Comparison of ENCODE assay signal across 8 mouse cellular contexts in genomic region chr7:122015105-122015504, GRCm38 (mm10). TPM values are rescaled to one million over a fixed set of nuclear protein-coding genes. Genes with fewer than 3 reads are reported as not detected.
A peak's percentile ranks its signal among the peaks of the same experiment; 100 is the strongest.
DNase-seq lines count a peak whose midpoint lies in the region; ATAC-seq and TF ChIP-seq lines count a peak whose summit lies in the region.

No protein-coding gene starts in this region.

- 38% methylated on average over 8 of the region's 8 CpGs for WGBS in limb, embryonic 14.5 days

- ATAC-seq in limb, embryonic 14.5 days (ENCODE audit: low FRiP score, low read depth), result peak; percentile 74
- no peak for ATAC-seq in inflammation-experienced regulatory T-cells, adult 6 months

- intact Hi-C loops in heart, postnatal 36 days (cut with DNase I), result no loop called here

- no peaks in the 10 kb centered on the region for H3K27me3 ChIP-seq in limb, embryonic 14.5 days (ENCODE audit: control insufficient read depth, insufficient read depth, low read length)

- peaks cover 32% of the 10 kb centered on the region for H3K4me1 ChIP-seq in limb, embryonic 14.5 days (ENCODE audit: control insufficient read depth, insufficient read depth, low read length)

- H3K4me2 ChIP-seq in limb, embryonic 14.5 days (replicated peaks; ENCODE audit: low read depth, low read length, severe bottlenecking), result no peak overlapping the region

- peak; percentile 50 for TF ChIP-seq CTCF in layer of hippocampus, adult 2 months (conservative IDR thresholded peaks at IDR 0.05)

- no peak for TF ChIP-seq POLR2A in limb, embryonic 14.5 days (IDR thresholded peaks at IDR 0.05; ENCODE audit: borderline replicate concordance, extremely low read depth, insufficient read depth, insufficient read length)

- H3K9ac ChIP-seq in limb, embryonic 14.5 days (ENCODE audit: low read depth, low read length, severe bottlenecking), result no peak overlapping the region

- no peak overlapping the region for H3K4me3 ChIP-seq in layer of hippocampus, adult 2 months
- H3K4me3 ChIP-seq in limb, embryonic 14.5 days (replicated peaks; ENCODE audit: low read length), result no peak overlapping the region

- DNase-seq in layer of hippocampus, adult 2 months (ENCODE audit: low spot score in 2 of 2), result no peak
- DNase-seq in layer of hippocampus, adult 8-10 months (ENCODE audit: low spot score in 2 of 2), result no peak
- DNase-seq in embryo, embryonic 11 days, result peak; percentile 66
- peak; percentile 46 to 47 for DNase-seq in heart, postnatal 36 days
- peak; percentile 56 for DNase-seq in limb, embryonic 14.5 days (ENCODE audit: low spot score)
- peak; percentile 60 for DNase-seq in retina, embryonic 14.5 days (ENCODE audit: low spot score)
- DNase-seq in cerebellum, postnatal 4 days (ENCODE audit: low spot score in 2 of 2), result no peak

- no peak overlapping the region for H3K27ac ChIP-seq in layer of hippocampus, adult 2 months
- H3K27ac ChIP-seq in limb, embryonic 14.5 days (replicated peaks; ENCODE audit: low read depth, low read length), result 0 out of 2 replicates have a peak overlapping the region, but pooled peaks have one; percentile 27

- H3K36me3 ChIP-seq in limb, embryonic 14.5 days (ENCODE audit: control insufficient read depth, insufficient read depth, low read length), result peaks cover 26% of the 10 kb centered on the region

- no peaks in the 10 kb centered on the region for H3K9me3 ChIP-seq in limb, embryonic 14.5 days (ENCODE audit: control insufficient read depth, low read length)

RNA-seq across cellular contexts. Expression of gene Gga2, which starts 5.9 kb away (rescaled TPM):
- 10 to 100 TPM; 29.9 to 32.5 TPM for total RNA-seq in layer of hippocampus, adult 2 months (2021)
- 10 to 100 TPM; 30.5 to 42.7 (median 33.3) TPM for total RNA-seq in layer of hippocampus, adult 8-10 months (2022)
- total RNA-seq in heart, postnatal 36 days (2021), result 10 to 100 TPM; 26.8 to 30.9 TPM
- polyA plus RNA-seq in limb, embryonic 14.5 days (2012; rRNA removed), result 122 and 184 TPM in 2 replicates
- polyA plus RNA-seq in limb, embryonic 14.5 days (2014; fragmentation: Nextera tagmentation; extraction: Ambion mirVana), result 85.2 and 88.8 TPM in 2 replicates
- 1 to 10 TPM in 2 of 3 experiments, under 1 TPM in 1; 0.92 to 1.6 (median 1.1) TPM for polyA plus RNA-seq in inflammation-experienced regulatory T-cells, adult 6 months (2017; shearing (Covaris generic))

RNA-seq across cellular contexts. Expression of gene Cog7, which starts 33.6 kb away (rescaled TPM):
- total RNA-seq in layer of hippocampus, adult 2 months (2021), result 10 to 100 TPM; 41.6 to 44.3 TPM
- 10 to 100 TPM; 41.5 to 47.1 (median 43.7) TPM for total RNA-seq in layer of hippocampus, adult 8-10 months (2022)
- 10 to 100 TPM; 17.2 to 17.5 TPM for total RNA-seq in heart, postnatal 36 days (2021)
- 18.9 and 21.7 TPM in 2 replicates for polyA plus RNA-seq in limb, embryonic 14.5 days (2012; rRNA removed)
- polyA plus RNA-seq in limb, embryonic 14.5 days (2014; fragmentation: Nextera tagmentation; extraction: Ambion mirVana), result 15.2 and 17.0 TPM in 2 replicates
- polyA plus RNA-seq in inflammation-experienced regulatory T-cells, adult 6 months (2017; shearing (Covaris generic)), result 1 to 10 TPM; 4.6 to 9.4 (median 8.5) TPM

RNA-seq across cellular contexts. Expression of gene Ubfd1, which starts 51.9 kb away (rescaled TPM):
- 10 to 100 TPM; 49.6 to 50.7 TPM for total RNA-seq in layer of hippocampus, adult 2 months (2021)
- 10 to 100 TPM; 44.5 to 60.1 (median 52.6) TPM for total RNA-seq in layer of hippocampus, adult 8-10 months (2022)
- 10 to 100 TPM; 34.7 to 36.0 TPM for total RNA-seq in heart, postnatal 36 days (2021)
- polyA plus RNA-seq in limb, embryonic 14.5 days (2012; rRNA removed), result 75.7 and 86.8 TPM in 2 replicates
- polyA plus RNA-seq in limb, embryonic 14.5 days (2014; fragmentation: Nextera tagmentation; extraction: Ambion mirVana), result 96.4 TPM in 2 replicates
- 10 to 100 TPM in 2 of 3 experiments, 1 to 10 TPM in 1; 9.1 to 14.3 (median 10.4) TPM for polyA plus RNA-seq in inflammation-experienced regulatory T-cells, adult 6 months (2017; shearing (Covaris generic))

RNA-seq across cellular contexts. Expression of gene Ears2, which starts 52.0 kb away (rescaled TPM):
- 10 to 100 TPM in 1 of 2 experiments, 1 to 10 TPM in 1; 9.7 to 10.0 TPM for total RNA-seq in layer of hippocampus, adult 2 months (2021)
- 10 to 100 TPM in 2 of 4 experiments, 1 to 10 TPM in 2; 7.3 to 10.7 (median 9.3) TPM for total RNA-seq in layer of hippocampus, adult 8-10 months (2022)
- total RNA-seq in heart, postnatal 36 days (2021), result 10 to 100 TPM; 11.6 to 13.8 TPM
- 12.7 and 14.6 TPM in 2 replicates for polyA plus RNA-seq in limb, embryonic 14.5 days (2012; rRNA removed)
- 16.4 and 16.8 TPM in 2 replicates for polyA plus RNA-seq in limb, embryonic 14.5 days (2014; fragmentation: Nextera tagmentation; extraction: Ambion mirVana)
- 1 to 10 TPM; 2.4 to 7.1 (median 4.9) TPM for polyA plus RNA-seq in inflammation-experienced regulatory T-cells, adult 6 months (2017; shearing (Covaris generic))

Comparison
In these comparisons a context has a peak if more than half of its experiments do, and no peak if none do; other contexts are left out.
1. DNase-seq: peak in embryo, embryonic 11 days (single experiment), heart, postnatal 36 days (2 of 2), limb, embryonic 14.5 days (single experiment) and retina, embryonic 14.5 days (single experiment); none in layer of hippocampus, adult 2 months (0 of 2), layer of hippocampus, adult 8-10 months (0 of 2) and cerebellum, postnatal 4 days (0 of 2).